Mouse (Mus musculus): ENCODE results near the gene Def8. TPM values are rescaled to one million over a fixed set of nuclear protein-coding genes. Genes with fewer than 3 reads are reported as not detected.

Gene Def8
- polyA plus RNA-seq, 1 experiment: 87.1 TPM

DNA sequence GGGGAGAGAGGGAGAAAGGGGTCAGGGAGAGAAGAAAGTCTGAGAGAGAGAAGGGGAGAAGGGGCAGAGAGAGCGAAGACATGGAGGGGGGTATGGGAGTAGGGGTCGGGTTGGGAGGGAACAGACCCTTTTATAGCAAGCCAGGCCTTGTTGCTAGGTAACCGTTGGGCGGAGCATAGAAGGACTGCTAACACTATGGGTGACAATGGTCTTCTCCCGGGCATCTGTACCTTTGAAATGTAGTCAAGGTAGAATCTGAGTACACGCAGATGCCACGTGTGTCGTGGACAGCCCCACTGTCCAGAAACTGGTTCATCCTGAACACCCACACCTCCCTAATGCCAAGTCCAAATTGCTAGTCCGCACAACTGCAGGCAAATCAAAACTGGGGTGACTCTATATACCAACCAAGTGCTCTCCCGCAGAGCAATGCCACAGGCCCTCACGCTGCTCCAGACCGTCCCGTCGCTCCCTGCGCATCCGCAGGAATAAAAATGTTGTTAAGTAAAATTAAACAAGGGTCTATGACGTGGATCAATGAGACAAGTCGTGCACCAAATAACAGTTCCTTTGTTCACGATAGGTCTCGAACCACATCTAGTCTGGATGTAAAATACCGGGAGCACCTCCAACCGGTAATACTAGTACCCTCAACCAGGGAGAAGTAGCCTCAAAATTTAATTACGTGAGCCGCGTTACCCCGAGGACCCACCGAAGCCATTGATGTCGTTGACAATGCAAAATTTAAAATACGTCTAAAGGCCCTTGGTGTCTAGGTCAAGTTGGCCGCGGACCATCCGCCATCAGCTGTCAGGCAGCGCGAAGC lies 53.8 kb downstream of the Def8 start:
- 12% methylated on average over 34 of the region's 34 CpGs for WGBS
- TF ChIP-seq POLR2A (IDR thresholded peaks at IDR 0.05; ENCODE audit: low read depth, low read length) (no peak), CTCF (conservative IDR thresholded peaks at IDR 0.05; ENCODE audit: insufficient read depth, insufficient read length, low read depth, low read length) (no peak)
- Histone ChIP-seq H3K27me3 (replicated peaks; ENCODE audit: control insufficient read depth, insufficient read depth, low read length) (no peaks in the 10 kb centered on the region), H3K4me3 (ENCODE audit: insufficient read depth, low read depth, low read length) (peak overlapping the region; percentile 85), H3K27ac (ENCODE audit: insufficient read depth, low read depth, low read length) (no peak overlapping the region; the same call in 1 of the 2 replicates), H3K4me1 (ENCODE audit: control insufficient read depth, insufficient read depth, low read length) (peaks cover 16% of the 10 kb centered on the region), H3K36me3 (ENCODE audit: control insufficient read depth, insufficient read depth, low read length) (no peaks in the 10 kb centered on the region)
- no peak for DNase-seq

DNA sequence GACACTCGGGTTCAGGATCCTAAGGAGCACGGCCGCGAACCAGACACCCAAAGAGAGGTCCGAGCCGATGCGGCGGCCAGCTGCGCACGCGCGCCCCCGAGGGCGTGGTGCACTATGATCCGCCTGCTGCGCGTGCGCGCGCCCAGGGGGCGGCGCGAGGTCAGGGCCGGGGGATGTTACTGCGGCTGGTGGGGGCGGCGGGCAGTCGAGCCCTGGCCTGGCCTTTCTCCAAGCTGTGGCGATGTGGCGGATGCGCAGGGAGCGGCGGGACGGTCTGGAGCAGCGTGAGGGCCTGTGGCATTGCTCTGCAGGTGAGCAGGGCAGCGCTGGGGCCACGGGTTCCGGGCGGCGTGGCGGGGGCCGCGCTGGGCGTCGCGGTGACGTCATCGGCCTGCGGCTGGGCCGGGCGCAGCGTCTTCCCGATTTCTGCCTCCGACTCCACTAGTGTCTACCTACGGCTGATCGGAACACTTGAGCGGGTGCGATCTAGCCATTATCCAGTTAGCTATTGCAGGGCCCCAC lies 54.5 kb downstream of the Def8 start, which contains the start of gene Afg3l1:
TSS of gene Afg3l1 (plus strand) at position 167 of the 522 bp plus-strand sequence.
- no peaks in the 10 kb centered on the region for H3K27me3 ChIP-seq (replicated peaks; ENCODE audit: control insufficient read depth, insufficient read depth, low read length)
- H3K4me3 ChIP-seq (ENCODE audit: insufficient read depth, low read depth, low read length): peak within 1 kb of the TSS; percentile 85
- no peaks in the 10 kb centered on the region for H3K36me3 ChIP-seq (ENCODE audit: control insufficient read depth, insufficient read depth, low read length)
- peak; percentile 97 for DNase-seq
- under 1% methylated on average over 53 of the region's 58 CpGs for WGBS
- H3K4me1 ChIP-seq (ENCODE audit: control insufficient read depth, insufficient read depth, low read length): peaks cover 16% of the 10 kb centered on the region
- H3K27ac ChIP-seq (ENCODE audit: insufficient read depth, low read depth, low read length): peak within 1 kb of the TSS; percentile 89
- TF ChIP-seq CTCF (conservative IDR thresholded peaks at IDR 0.05; ENCODE audit: insufficient read depth, insufficient read length, low read depth, low read length): no peak
- peak; percentile 29 for TF ChIP-seq POLR2A (IDR thresholded peaks at IDR 0.05; ENCODE audit: low read depth, low read length)

DNA sequence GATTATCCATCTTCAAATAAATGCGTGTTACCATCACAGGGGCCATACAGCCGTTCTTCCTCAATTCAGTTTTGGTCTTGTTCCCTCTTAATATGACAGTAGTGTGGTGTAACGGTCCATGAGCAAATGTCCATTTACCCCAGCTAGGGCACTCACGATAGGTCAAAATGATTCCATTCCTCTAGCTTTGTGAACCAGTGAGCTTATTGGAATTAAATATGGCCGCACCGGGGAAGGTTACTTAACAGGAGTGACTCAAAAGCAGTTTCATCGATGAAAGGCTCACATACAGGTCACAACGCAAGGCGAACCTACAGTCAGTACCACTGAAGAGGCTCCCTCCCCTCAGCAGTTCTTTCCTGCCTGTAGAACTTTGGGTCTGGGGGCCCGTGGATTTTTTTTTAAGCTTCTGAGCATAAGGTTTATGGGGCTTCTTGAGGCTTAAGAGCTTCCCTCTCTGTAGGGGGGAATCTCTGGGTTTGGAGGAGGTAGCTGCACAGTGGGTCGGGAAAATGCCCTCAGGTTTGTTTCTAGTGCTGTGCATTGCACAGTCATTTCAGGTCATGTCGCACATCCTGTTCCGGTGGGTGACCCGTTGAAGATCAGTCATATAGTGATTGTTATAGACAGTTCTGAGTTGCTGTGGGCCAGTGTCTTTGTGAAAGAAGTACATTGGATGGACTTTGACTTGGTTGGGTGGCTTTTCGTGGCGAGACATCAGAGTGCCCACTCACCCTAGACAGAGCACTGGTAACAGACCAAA lies 55.3 kb downstream of the Def8 start:
- 23% methylated on average over 16 of the region's 16 CpGs for WGBS
- DNase-seq: peak; percentile 13

DNA sequence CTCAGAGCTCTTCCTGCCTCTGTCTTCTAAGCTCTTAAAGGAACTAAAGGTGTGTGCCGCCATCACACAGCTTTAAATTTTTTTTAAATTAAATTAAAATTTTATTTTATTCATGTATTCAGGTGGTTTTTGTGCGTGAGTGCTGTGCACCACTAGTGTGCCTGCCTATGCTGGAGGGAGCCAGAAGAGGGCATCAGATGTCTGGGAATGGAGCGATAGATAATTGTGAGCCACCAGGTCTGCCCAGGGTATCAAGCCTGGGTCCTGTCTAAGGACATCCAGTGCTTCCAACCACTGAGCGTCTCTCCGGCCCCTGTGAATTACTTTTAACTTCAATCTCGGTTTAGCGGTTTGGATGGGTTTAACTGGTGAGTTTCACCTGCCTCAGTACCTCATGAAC lies 59.3 kb downstream of the Def8 start:
- WGBS: 88% methylated on average over 7 of the region's 7 CpGs
- Histone ChIP-seq H3K27me3 (replicated peaks; ENCODE audit: control insufficient read depth, insufficient read depth, low read length) (no peaks in the 10 kb centered on the region), H3K4me1 (ENCODE audit: control insufficient read depth, insufficient read depth, low read length) (peaks cover 7% of the 10 kb centered on the region), H3K27ac (ENCODE audit: insufficient read depth, low read depth, low read length) (no peak overlapping the region), H3K36me3 (ENCODE audit: control insufficient read depth, insufficient read depth, low read length) (peaks cover 4% of the 10 kb centered on the region; the same call in 1 of the 2 replicates), H3K4me3 (ENCODE audit: insufficient read depth, low read depth, low read length) (no peak overlapping the region)
- no peak for DNase-seq
- TF ChIP-seq POLR2A (IDR thresholded peaks at IDR 0.05; ENCODE audit: low read depth, low read length) (no peak), CTCF (conservative IDR thresholded peaks at IDR 0.05; ENCODE audit: insufficient read depth, insufficient read length, low read depth, low read length) (peak; percentile 41)

More for the DNA sequence above, 55.3 kb downstream of the Def8 start:
- H3K4me1 ChIP-seq (ENCODE audit: control insufficient read depth, insufficient read depth, low read length): peaks cover 16% of the 10 kb centered on the region
- H3K4me3 ChIP-seq (ENCODE audit: insufficient read depth, low read depth, low read length): peak overlapping the region; percentile 85
- H3K27me3 ChIP-seq (replicated peaks; ENCODE audit: control insufficient read depth, insufficient read depth, low read length): no peaks in the 10 kb centered on the region
- no peak for TF ChIP-seq POLR2A (IDR thresholded peaks at IDR 0.05; ENCODE audit: low read depth, low read length)
- no peak for TF ChIP-seq CTCF (conservative IDR thresholded peaks at IDR 0.05; ENCODE audit: insufficient read depth, insufficient read length, low read depth, low read length)
- peak overlapping the region; percentile 89; the same call in 1 of the 2 replicates for H3K27ac ChIP-seq (ENCODE audit: insufficient read depth, low read depth, low read length)
- H3K36me3 ChIP-seq (ENCODE audit: control insufficient read depth, insufficient read depth, low read length): no peaks in the 10 kb centered on the region

DNA sequence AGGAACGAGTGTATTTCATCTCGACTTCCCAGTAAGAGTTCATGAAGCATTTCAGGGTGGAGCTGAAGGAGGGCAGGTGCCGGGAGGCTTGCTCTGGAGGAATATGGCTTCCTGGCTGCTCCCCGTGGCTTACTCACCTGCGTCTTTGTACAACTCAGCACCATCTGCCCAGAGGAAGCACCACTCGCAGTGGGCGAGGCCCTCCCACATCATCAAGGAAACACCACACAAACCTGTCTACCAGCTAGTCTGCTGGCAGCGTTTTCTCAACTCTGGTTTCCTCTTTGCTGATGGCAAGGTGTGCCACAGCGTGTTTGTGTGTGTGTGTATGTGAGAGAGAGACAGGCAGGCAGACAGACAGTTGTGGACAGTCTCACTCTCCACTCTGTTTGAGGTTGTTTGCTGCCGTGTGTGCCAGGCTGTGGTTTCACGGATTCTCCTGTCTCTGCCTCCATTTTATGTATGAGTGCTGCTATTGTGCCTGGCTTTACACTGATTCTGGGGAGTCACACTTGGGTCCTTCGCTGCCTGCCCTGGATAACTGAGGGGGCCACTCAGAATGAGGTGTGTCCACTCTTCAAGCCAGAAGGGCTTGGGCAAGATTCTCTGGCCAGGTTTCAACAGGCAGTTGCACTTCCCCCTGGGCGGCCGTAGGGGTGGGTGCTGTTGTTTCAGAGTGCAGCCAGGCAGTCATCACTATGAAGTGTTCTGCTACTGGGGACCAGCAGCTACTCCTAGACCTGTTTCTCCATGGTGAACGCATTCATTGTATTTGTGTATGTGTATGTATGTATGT lies 68.2 kb downstream of the Def8 start:
- H3K4me1 ChIP-seq (ENCODE audit: control insufficient read depth, insufficient read depth, low read length): no peaks in the 10 kb centered on the region
- peaks cover 11% of the 10 kb centered on the region for H3K36me3 ChIP-seq (ENCODE audit: control insufficient read depth, insufficient read depth, low read length)
- no peak for TF ChIP-seq POLR2A (IDR thresholded peaks at IDR 0.05; ENCODE audit: low read depth, low read length)
- TF ChIP-seq CTCF (conservative IDR thresholded peaks at IDR 0.05; ENCODE audit: insufficient read depth, insufficient read length, low read depth, low read length): no peak
- DNase-seq: no peak
- no peak overlapping the region for H3K27ac ChIP-seq (ENCODE audit: insufficient read depth, low read depth, low read length)
- H3K27me3 ChIP-seq (replicated peaks; ENCODE audit: control insufficient read depth, insufficient read depth, low read length): no peaks in the 10 kb centered on the region
- WGBS: 90% methylated on average over 15 of the region's 15 CpGs
- H3K4me3 ChIP-seq (ENCODE audit: insufficient read depth, low read depth, low read length): no peak overlapping the region

DNA sequence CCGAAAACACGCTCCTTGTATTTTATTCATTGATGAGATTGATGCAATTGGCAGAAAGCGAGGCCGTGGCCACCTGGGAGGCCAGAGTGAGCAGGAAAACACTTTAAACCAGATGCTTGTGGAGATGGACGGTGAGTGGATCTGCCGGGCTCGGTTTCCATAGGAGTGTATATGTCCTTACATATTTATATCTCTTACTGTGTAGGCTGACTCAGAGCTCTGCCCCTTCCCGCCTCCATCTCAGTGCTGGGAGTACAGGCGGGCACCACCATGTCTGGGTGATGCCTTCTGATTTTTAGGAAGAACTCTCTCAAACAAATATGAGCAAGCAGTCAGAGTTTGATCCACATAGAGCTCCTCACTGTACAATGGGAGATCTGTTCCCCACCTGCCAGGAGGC lies 69.6 kb downstream of the Def8 start:
- peaks cover 11% of the 10 kb centered on the region for H3K36me3 ChIP-seq (ENCODE audit: control insufficient read depth, insufficient read depth, low read length)
- WGBS: 96% methylated on average over 9 of the region's 9 CpGs

More for the DNA sequence above, 69.6 kb downstream of the Def8 start:
- Histone ChIP-seq H3K27me3 (replicated peaks; ENCODE audit: control insufficient read depth, insufficient read depth, low read length) (no peaks in the 10 kb centered on the region), H3K27ac (ENCODE audit: insufficient read depth, low read depth, low read length) (no peak overlapping the region), H3K4me1 (ENCODE audit: control insufficient read depth, insufficient read depth, low read length) (no peaks in the 10 kb centered on the region), H3K4me3 (ENCODE audit: insufficient read depth, low read depth, low read length) (no peak overlapping the region)
- no peak for DNase-seq
- no peak for TF ChIP-seq POLR2A (IDR thresholded peaks at IDR 0.05; ENCODE audit: low read depth, low read length)
- TF ChIP-seq CTCF (conservative IDR thresholded peaks at IDR 0.05; ENCODE audit: insufficient read depth, insufficient read length, low read depth, low read length): no peak
